Mouse (Mus musculus) 3T3-L1 (cell line): ENCODE measurements around the gene Golph3.
"Not testable (repeated sequence)": the region's sequence is repeated elsewhere in the genome, so short reads cannot be mapped to it uniquely, and the experiment has no call there.

Source experiments
- DNase-seq: peaks from one replicate; pipeline ENCODE4 v3.0.0-alpha.2; 2015; ENCODE audit warnings: low read depth, low spot score

Gene Golph3

GRCm38 (mm10) chr15:12355907-12356306, 34.7 kb downstream of the Golph3 start:
- DNase-seq = no peak

DNA sequence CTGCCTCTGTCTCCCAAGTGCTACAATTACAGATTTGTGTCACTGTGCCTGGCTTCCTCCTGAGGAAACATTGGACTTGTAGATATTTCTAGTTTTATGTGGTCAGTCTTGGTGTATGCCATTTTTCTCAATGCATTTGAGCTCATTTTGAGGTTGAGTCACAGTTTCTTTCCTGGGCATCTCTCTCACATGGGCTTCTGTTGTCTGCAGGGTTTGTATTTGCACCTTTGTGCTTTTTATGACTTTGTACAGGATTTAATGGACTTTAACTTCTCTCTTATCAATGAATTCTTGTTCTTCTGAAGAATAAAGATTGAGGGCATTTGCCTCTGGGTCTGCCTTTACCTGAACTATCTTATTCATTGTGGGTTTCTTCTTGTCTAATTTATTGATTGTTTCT, 36.2 kb downstream of the Golph3 start:
- no peak for DNase-seq

DNA sequence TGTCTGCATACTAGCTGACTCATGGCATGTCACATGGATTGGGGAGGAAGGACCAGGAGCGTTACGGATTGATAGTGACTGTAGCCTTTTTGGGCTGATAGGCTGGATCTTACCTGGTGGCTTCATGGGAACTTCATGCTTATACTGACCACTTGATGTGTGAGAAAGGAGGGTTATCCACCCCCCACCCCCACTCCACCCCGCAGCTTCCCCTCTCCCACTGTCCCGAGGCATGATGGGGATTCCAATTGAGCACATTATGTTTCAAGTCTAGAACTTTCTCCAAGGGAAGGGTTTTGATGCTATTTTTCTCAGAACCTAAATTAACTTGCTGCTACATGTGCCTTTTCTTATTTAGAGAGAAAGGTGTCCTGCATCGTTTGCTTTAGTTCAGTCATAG, 37.1 kb downstream of the Golph3 start:
- DNase-seq = no peak

GRCm38 (mm10) chr15:12360519-12361212, 39.4 kb downstream of the Golph3 start:
- DNase-seq = no peak

DNA sequence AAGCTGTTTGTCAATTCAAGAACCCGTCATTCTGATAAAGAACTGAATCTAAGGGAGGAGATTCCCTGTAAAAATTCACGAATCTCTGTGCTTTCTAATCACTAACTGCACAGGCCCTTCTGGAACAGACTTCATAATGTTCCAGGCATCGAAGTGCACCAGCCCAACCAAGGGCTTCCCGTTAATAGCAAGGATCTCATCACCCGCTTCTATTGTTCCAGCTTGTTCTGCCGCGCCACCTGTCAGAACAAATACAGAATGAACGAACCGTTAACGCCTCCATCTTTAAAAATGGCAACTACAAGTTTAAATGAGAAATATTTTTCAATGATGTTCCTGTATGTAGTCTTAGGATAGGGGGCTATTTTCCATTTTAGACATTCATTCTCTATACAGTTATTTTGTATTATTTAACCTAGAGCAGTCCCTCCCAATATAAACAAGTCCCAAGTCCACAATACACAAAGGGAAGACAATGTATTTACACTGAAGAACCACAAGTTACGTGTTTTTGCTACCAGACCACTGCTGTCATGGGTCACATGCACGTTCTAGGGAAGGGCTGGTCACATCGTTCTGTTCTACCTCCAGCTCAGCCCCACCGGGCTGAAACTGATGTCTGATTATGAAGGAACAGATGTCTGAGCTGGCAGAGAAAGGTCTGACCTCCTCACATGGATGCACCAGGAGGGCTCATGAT, 40.9 kb downstream of the Golph3 start:
- DNase-seq = no peak

DNA sequence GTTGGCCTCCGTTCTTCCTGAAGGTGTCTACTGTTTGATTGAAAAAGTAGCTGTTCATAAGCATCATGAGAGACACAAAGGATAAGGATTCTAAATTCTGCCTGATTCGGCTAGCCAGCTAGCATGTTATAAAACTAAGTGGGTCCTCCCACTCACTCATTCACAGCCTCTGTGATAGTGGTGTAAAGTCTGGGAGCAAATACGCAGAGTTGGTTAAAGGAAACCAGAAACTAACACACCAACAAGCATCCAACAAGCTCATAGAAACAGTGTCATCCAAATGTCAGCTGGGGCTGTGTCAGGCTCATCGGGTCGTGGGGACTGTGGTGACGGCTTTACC, 41.4 kb downstream of the Golph3 start:
- DNase-seq = no peak

- no peak for DNase-seq
Observed at GRCm38 (mm10) chr15:12364096-12364495, 42.8 kb downstream of the Golph3 start.

GRCm38 (mm10) chr15:12365416-12366071, 44.3 kb downstream of the Golph3 start:
- no peak for DNase-seq

DNA sequence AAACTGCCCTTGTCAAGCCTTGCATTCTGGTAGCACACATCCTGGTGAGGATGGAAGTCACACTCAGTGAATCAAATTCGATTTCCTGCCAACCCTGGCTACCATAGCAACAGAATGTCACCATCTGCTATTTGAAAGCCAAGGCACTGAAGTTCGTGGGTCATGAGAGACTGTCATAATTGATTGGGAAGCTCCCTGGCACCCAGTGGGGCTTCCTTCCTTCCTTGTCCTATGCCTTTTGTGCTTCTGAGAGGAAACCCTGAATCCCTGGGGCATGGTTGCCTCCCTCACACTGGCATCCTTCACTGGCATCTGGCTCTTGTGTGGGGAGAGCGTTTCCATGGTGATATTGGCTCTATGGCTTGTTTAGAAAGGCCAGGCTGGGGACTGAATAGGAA, 44.8 kb downstream of the Golph3 start:
- DNase-seq = no peak

GRCm38 (mm10) chr15:12366580-12367305, 45.5 kb downstream of the Golph3 start:
- not testable (repeated sequence) for DNase-seq

DNA sequence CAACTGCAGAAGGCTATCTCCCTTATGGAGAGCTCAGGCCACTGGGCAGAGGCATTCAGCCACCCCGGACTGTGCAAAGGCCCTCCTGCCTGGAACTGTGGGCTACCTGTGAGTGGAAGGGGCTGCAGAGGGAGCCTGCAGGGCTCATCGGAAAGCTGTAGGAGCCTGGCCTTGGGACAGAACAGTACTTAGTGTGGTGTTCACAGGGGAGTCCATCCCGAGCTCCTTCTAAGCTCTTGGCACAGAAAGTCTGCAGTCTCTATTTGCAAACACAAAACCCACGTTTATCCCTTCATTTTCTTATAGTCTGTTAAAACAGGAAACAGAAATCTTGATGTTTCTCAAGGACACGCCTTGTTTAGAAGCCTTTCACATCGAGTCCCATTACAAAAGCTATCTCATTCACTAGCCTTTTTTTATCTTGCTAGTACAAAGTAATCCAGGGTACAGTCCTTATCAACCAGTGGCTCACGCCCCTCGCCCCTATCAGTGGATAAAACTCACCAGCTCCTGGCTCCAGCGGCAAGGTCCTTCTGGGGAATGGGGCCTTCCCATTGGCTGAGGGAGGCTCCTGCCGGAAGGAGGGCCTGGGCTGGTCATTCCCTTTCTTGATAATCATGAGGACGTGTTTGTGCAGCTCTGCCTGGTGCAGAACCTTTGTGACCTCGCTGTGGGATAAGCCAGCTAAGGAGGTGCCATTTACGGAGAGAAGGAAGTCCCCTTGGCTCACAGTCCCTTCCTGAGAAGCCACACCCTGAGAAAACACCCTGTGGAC, 46.2 kb downstream of the Golph3 start:
- DNase-seq = no peak

DNA sequence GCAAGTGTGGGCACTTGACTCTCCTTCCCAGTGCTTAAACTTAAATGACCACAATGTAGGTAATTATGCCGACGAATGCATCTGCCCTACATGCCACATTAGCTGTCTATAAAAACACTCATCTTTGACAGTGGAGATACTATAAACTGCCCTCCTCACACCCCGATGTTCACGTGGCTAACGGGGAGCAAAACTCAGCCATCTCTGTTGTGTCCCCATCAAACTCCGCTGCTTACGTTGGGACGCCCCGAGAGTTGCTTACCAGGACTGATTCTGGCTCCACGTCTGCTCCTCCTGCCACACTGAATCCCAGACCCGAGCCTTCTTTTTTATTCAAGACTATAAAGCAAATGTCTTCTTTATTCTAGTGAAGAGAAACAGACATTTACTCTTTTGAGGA, 47.1 kb downstream of the Golph3 start:
- DNase-seq = no peak

GRCm38 (mm10) chr15:12368850-12369249, 47.6 kb downstream of the Golph3 start:
- no peak for DNase-seq

DNA sequence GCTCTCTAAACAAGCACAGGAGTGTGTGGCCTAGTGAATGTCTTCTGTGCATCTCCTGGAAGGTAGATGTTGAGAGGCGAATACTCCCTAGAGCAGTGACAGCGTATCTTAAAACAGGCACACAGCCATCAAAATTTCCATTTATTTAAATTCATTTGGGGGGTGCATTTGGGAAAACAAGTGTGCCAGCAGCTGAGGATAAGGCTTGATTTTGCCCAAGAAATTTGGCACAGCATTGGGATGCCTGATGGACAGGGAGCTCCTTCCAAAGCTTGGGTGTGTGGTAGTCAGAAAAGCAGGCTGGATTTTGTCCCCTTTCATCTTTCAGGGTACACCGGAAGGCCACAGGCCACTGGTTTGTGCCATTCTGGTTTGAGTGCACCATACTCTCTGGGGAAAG, 48.8 kb downstream of the Golph3 start:
- no peak for DNase-seq

- peak; percentile 84 for DNase-seq
Observed at GRCm38 (mm10) chr15:12371183-12371582, 49.9 kb downstream of the Golph3 start.

DNA sequence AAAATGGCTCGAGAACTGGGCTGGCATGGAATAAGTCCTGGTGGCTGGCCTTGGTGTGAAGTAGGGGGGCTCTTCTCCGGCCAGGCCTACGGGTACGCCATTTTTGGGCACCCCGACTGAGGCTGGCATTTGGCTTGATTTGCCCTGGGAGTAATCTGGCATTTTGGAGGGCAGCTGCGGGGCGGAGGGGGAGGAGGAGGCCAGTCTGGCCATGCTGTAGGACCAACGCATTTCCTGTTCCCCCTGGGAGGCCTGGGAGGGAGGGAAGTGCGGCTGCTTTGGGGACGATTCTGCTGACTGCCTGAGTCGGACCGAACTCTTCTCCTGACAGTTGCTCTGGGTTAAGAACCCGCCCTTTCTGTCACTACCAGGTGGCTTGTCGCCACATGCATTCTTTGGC, 52.2 kb downstream of the Golph3 start:
- no peak for DNase-seq

- no peak for DNase-seq
Observed at GRCm38 (mm10) chr15:12373918-12374317, 52.7 kb downstream of the Golph3 start.

DNA sequence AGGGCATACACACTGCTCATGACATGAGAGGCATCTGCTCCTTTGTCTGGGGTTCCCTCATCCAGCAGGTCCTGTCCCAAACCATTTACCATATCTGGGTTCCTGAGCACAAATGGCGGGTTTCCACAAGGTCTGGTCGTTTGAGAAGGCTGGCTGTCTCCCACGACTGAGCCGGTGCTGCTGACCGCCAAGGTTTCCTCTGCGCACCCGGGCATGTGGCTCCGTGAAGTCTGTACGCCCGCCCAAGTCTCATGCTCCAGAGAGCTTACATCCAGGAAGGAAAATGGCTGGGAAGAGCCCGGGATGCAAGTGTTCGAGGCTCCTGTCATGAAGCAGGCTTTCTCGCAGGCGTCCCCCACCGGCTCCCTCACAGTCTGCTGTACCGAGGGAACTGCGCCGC, 53.7 kb downstream of the Golph3 start:
- DNase-seq = no peak

DNA sequence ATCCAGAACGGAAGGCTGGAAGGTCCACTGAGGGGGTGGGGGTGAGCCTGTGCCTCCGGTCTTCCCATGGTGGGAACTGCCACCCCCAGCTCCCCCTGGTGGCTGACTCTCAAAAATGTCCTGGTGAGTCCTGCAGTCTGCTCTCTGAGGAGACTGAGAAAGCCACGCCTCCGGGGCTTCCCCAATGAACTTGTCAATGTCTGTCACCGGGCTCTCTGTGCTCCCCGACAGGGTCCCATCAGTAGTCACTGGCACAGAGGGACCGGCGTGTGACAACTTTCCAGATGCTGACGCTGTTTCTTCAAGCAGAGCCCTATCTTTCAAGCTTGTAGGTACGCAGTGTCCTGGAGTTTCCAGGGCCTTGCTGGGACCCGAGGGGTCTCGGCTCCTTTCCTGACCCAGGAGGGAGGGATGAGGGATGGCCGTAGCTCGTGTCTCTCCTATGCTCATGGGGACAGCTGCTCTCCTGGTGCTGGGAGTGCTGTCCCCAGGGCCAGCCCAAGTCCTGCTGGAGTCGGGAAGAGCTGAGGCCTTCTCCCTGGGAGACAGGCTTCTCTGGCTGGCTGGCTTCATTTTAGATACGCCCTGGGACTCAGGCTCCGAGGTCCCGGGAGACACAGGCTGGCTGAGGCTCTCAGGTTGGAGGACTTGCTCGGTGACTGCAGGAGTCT, 54.5 kb downstream of the Golph3 start:
- DNase-seq = peak; percentile 53

DNA sequence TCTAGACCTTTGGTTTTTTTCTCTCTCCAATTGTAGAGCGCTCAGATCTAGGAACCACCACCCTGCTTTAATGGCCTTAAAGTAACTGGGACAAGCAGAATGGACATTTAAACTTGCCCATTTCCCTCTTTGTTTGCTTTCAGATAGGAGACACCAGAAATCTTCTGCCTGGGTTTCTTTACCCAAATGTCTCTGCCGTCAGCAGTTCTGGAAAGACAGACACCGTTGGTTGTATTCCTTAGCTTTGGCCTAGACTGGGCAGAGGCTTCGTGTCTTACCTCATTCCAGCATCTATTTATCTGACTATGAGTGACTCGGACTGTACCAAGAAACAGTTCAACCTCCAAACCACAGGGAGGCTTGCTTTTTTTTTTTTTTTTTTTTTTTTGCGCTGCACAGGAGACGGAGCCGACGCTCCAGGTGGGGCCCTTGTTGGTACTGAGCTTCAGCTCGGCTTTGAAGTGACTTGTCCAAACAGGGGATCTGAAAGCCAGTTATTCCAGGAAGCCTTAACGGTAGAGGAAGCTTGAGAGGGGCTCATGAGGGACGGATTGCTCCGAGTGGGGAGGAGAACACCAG, 55.3 kb downstream of the Golph3 start:
- no peak for DNase-seq

- no peak for DNase-seq
Observed at GRCm38 (mm10) chr15:12377800-12378199, 56.5 kb downstream of the Golph3 start.
